11 mouse cellular contexts compared by ENCODE assay signal in genomic region chr13:23928637-23929036, GRCm38 (mm10). TPM values are rescaled to one million over a fixed set of nuclear protein-coding genes. Genes with fewer than 3 reads are reported as not detected.
DNase-seq lines count a peak whose midpoint lies in the region; ATAC-seq and TF ChIP-seq lines count a peak whose summit lies in the region.
"Had no signal": no experiment of that assay in that cellular context is flagged by ENCODE, and none has a peak within 500 bp of the region (broad histone marks: within the 10 kb centered on the region; RNA-seq: fewer than 3 reads in every experiment).

No protein-coding gene starts in this region.

- H3K36me3 ChIP-seq in kidney, embryonic 16.5 days (ENCODE audit: insufficient read depth, low read length) = no peaks in the 10 kb centered on the region
- H3K36me3 ChIP-seq in intestine, embryonic 15.5 days = no peaks in the 10 kb centered on the region
- H3K36me3 ChIP-seq in liver, postnatal 0 days (replicated peaks; ENCODE audit: insufficient read depth, low read length) = no peaks in the 10 kb centered on the region
- H3K36me3 ChIP-seq in stomach, embryonic 16.5 days (ENCODE audit: control insufficient read depth, insufficient read depth, low read length) = no peaks in the 10 kb centered on the region
- no peaks in the 10 kb centered on the region for H3K36me3 ChIP-seq in midbrain, embryonic 13.5 days
- H3K36me3 ChIP-seq: embryonic facial prominence, embryonic 15.5 days had no signal

- no peak overlapping the region for H3K27ac ChIP-seq in kidney, embryonic 16.5 days (ENCODE audit: low read length)
- no peak overlapping the region for H3K27ac ChIP-seq in intestine, embryonic 15.5 days
- H3K27ac ChIP-seq in liver, postnatal 0 days (ENCODE audit: low read depth) = peak overlapping the region; percentile 44; the same call in 1 of the 2 replicates
- H3K27ac ChIP-seq in stomach, embryonic 16.5 days (ENCODE audit: low read length) = no peak overlapping the region
- H3K27ac ChIP-seq in midbrain, embryonic 13.5 days = no peak overlapping the region
- H3K27ac ChIP-seq: embryonic facial prominence, embryonic 15.5 days had no signal

- peaks cover 8% of the 10 kb centered on the region for H3K4me1 ChIP-seq in kidney, embryonic 16.5 days (ENCODE audit: insufficient read depth, low read length)
- peaks cover 8% of the 10 kb centered on the region for H3K4me1 ChIP-seq in intestine, embryonic 15.5 days (replicated peaks)
- H3K4me1 ChIP-seq in liver, postnatal 0 days (ENCODE audit: insufficient read depth) = peaks cover 9% of the 10 kb centered on the region; the same call in 1 of the 2 replicates
- peaks cover 9% of the 10 kb centered on the region; the same call in 1 of the 2 replicates for H3K4me1 ChIP-seq in stomach, embryonic 16.5 days (ENCODE audit: control insufficient read depth, insufficient read depth, low read length)
- no peaks in the 10 kb centered on the region for H3K4me1 ChIP-seq in midbrain, embryonic 13.5 days (replicated peaks)

- no peak for DNase-seq in kidney, adult 11 months
- DNase-seq in liver, postnatal 0 days = no peak
- DNase-seq in Muller cell, postnatal 12 days (ENCODE audit: inconsistent ontology term) = no peak
- DNase-seq: adrenal gland, postnatal 25 days; cerebellum, adult 8-10 months; thymus, postnatal 25 days had no signal

- ATAC-seq in kidney, embryonic 16.5 days (ENCODE audit: low FRiP score, low TSS enrichment) = peak; percentile 81
- peak; percentile 86 for ATAC-seq in intestine, embryonic 15.5 days
- peak; percentile 80 for ATAC-seq in liver, postnatal 0 days
- ATAC-seq in stomach, embryonic 16.5 days (ENCODE audit: insufficient read depth, low FRiP score) = peak; percentile 81
- no peak for ATAC-seq in midbrain, embryonic 13.5 days

- H3K4me2 ChIP-seq in kidney, embryonic 16.5 days (replicated peaks; ENCODE audit: low read depth, low read length) = no peak overlapping the region
- no peak overlapping the region for H3K4me2 ChIP-seq in intestine, embryonic 15.5 days (replicated peaks)
- H3K4me2 ChIP-seq in liver, postnatal 0 days (ENCODE audit: low read depth, low read length) = peak overlapping the region; percentile 52
- H3K4me2 ChIP-seq in stomach, embryonic 16.5 days (ENCODE audit: low read depth, low read length) = peak overlapping the region; percentile 32; the same call in 1 of the 2 replicates
- H3K4me2 ChIP-seq in midbrain, embryonic 13.5 days (replicated peaks) = no peak overlapping the region
- H3K4me2 ChIP-seq: embryonic facial prominence, embryonic 15.5 days had no signal

- no peak overlapping the region for H3K9ac ChIP-seq in kidney, embryonic 16.5 days (replicated peaks; ENCODE audit: low read length)
- H3K9ac ChIP-seq in intestine, embryonic 15.5 days = no peak overlapping the region
- H3K9ac ChIP-seq in liver, postnatal 0 days (replicated peaks) = no peak overlapping the region
- H3K9ac ChIP-seq in stomach, embryonic 16.5 days (ENCODE audit: low read length) = no peak overlapping the region
- H3K9ac ChIP-seq in midbrain, embryonic 13.5 days (replicated peaks) = no peak overlapping the region
- H3K9ac ChIP-seq: embryonic facial prominence, embryonic 15.5 days had no signal

- H3K27me3 ChIP-seq in kidney, embryonic 16.5 days (ENCODE audit: insufficient read depth, low read length) = no peaks in the 10 kb centered on the region
- no peaks in the 10 kb centered on the region for H3K27me3 ChIP-seq in intestine, embryonic 15.5 days (replicated peaks)
- H3K27me3 ChIP-seq in liver, postnatal 0 days (ENCODE audit: insufficient read depth, low read length) = no peaks in the 10 kb centered on the region
- H3K27me3 ChIP-seq in stomach, embryonic 16.5 days (ENCODE audit: control insufficient read depth, insufficient read depth, low read length) = no peaks in the 10 kb centered on the region
- no peaks in the 10 kb centered on the region for H3K27me3 ChIP-seq in midbrain, embryonic 13.5 days
- H3K27me3 ChIP-seq: embryonic facial prominence, embryonic 15.5 days had no signal

- TF ChIP-seq EP300 in liver, postnatal 0 days (IDR thresholded peaks at IDR 0.05; ENCODE audit: low read depth) = no peak

- no peaks in the 10 kb centered on the region; the same call in 1 of the 2 replicates for H3K9me3 ChIP-seq in kidney, embryonic 16.5 days (ENCODE audit: low read length)
- no peaks in the 10 kb centered on the region for H3K9me3 ChIP-seq in intestine, embryonic 15.5 days
- H3K9me3 ChIP-seq in liver, postnatal 0 days (ENCODE audit: low read length) = no peaks in the 10 kb centered on the region
- H3K9me3 ChIP-seq in stomach, embryonic 16.5 days (replicated peaks; ENCODE audit: control insufficient read depth, low read length) = no peaks in the 10 kb centered on the region
- no peaks in the 10 kb centered on the region for H3K9me3 ChIP-seq in midbrain, embryonic 13.5 days
- H3K9me3 ChIP-seq: embryonic facial prominence, embryonic 15.5 days had no signal

- 36% methylated on average over 3 of the region's 3 CpGs for WGBS in kidney, embryonic 16.5 days
- WGBS in intestine, embryonic 15.5 days = 42% methylated on average over 3 of the region's 3 CpGs
- 41% methylated on average over 3 of the region's 3 CpGs for WGBS in liver, postnatal 0 days (ENCODE audit: insufficient replicate concordance)
- 47% methylated on average over 3 of the region's 3 CpGs for WGBS in stomach, embryonic 16.5 days
- 59% methylated on average over 3 of the region's 3 CpGs for WGBS in midbrain, embryonic 13.5 days

- no peak for TF ChIP-seq CTCF in liver, postnatal 0 days (IDR thresholded peaks at IDR 0.05; ENCODE audit: low read depth)

- no peak overlapping the region for H3K4me3 ChIP-seq in kidney, embryonic 16.5 days (ENCODE audit: low read length)
- no peak overlapping the region for H3K4me3 ChIP-seq in intestine, embryonic 15.5 days (replicated peaks)
- no peak overlapping the region for H3K4me3 ChIP-seq in liver, postnatal 0 days (ENCODE audit: low read depth, low read length)
- no peak overlapping the region for H3K4me3 ChIP-seq in stomach, embryonic 16.5 days (replicated peaks; ENCODE audit: low read length)
- no peak overlapping the region for H3K4me3 ChIP-seq in midbrain, embryonic 13.5 days (replicated peaks)
- H3K4me3 ChIP-seq: embryonic facial prominence, embryonic 15.5 days had no signal

RNA-seq across cellular contexts. Expression of gene Hist1h2ba, which starts 5.3 kb away (rescaled TPM):
- polyA plus RNA-seq in kidney, embryonic 16.5 days (2015; fragmentation: Nextera tagmentation; extraction: Ambion mirVana) = not detected in 2 replicates
- not detected in 2 replicates for polyA plus RNA-seq in intestine, embryonic 15.5 days (2015; fragmentation: Nextera tagmentation; extraction: Ambion mirVana)
- polyA plus RNA-seq in liver, postnatal 0 days (2015; fragmentation: Nextera tagmentation; extraction: Ambion mirVana) = not detected in 2 replicates
- not detected in 2 replicates for polyA plus RNA-seq in stomach, embryonic 16.5 days (2015; fragmentation: Nextera tagmentation; extraction: Ambion mirVana)
- polyA plus RNA-seq in midbrain, embryonic 13.5 days (2015; fragmentation: Nextera tagmentation; extraction: Ambion mirVana) = not detected in 2 replicates
- polyA plus RNA-seq: embryonic facial prominence, embryonic 15.5 days had no signal

RNA-seq across cellular contexts. Expression of gene Hist1h2aa, which starts 5.6 kb away (rescaled TPM):
- not detected in 2 replicates for polyA plus RNA-seq in kidney, embryonic 16.5 days (2015; fragmentation: Nextera tagmentation; extraction: Ambion mirVana)
- polyA plus RNA-seq in intestine, embryonic 15.5 days (2015; fragmentation: Nextera tagmentation; extraction: Ambion mirVana) = not detected in 2 replicates
- not detected in 2 replicates for polyA plus RNA-seq in liver, postnatal 0 days (2015; fragmentation: Nextera tagmentation; extraction: Ambion mirVana)
- polyA plus RNA-seq in stomach, embryonic 16.5 days (2015; fragmentation: Nextera tagmentation; extraction: Ambion mirVana) = not detected in 2 replicates
- not detected in 2 replicates for polyA plus RNA-seq in midbrain, embryonic 13.5 days (2015; fragmentation: Nextera tagmentation; extraction: Ambion mirVana)
- polyA plus RNA-seq: embryonic facial prominence, embryonic 15.5 days had no signal

RNA-seq across cellular contexts. Expression of gene Slc17a4, which starts 13.8 kb away (rescaled TPM):
- 4.4 and 4.9 TPM in 2 replicates for polyA plus RNA-seq in kidney, embryonic 16.5 days (2015; fragmentation: Nextera tagmentation; extraction: Ambion mirVana)
- 17.0 and 19.6 TPM in 2 replicates for polyA plus RNA-seq in intestine, embryonic 15.5 days (2015; fragmentation: Nextera tagmentation; extraction: Ambion mirVana)
- polyA plus RNA-seq in liver, postnatal 0 days (2015; fragmentation: Nextera tagmentation; extraction: Ambion mirVana) = 1.1 and 2.0 TPM in 2 replicates
- polyA plus RNA-seq in stomach, embryonic 16.5 days (2015; fragmentation: Nextera tagmentation; extraction: Ambion mirVana) = 2.7 and 3.1 TPM in 2 replicates
- not detected in 2 replicates for polyA plus RNA-seq in midbrain, embryonic 13.5 days (2015; fragmentation: Nextera tagmentation; extraction: Ambion mirVana)
- polyA plus RNA-seq: embryonic facial prominence, embryonic 15.5 days had no signal

Comparison
In these comparisons a context has a peak if more than half of its experiments do, and no peak if none do; other contexts are left out.
1. H3K4me2 ChIP-seq: peak in liver, postnatal 0 days (single experiment) and stomach, embryonic 16.5 days (single experiment); none in kidney, embryonic 16.5 days (single experiment), intestine, embryonic 15.5 days (single experiment) and midbrain, embryonic 13.5 days (single experiment).